Mouse (Mus musculus): ENCODE measurements around the gene Umad1.

The Umad1 gene

DNA sequence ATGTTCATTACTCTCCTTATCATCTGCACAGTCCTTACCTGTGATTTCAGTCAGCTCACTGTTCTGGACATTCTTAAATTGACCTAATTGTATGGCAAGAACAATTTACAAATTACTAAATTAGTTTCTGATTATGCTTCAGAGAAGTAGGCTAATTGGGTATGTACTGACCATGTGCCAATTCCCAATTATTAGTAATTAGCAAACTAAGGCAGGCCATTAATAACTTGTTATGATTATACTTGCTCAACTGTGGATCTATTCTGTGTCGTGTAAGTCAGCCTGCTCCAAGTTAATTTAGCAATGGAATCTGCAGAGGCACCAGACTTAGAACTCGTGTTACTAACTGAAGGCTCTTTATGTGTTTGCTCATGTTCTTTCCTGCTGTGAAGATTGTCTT, 114.0 kb downstream of the Umad1 start:
- DNase-seq, result no peak

DNA sequence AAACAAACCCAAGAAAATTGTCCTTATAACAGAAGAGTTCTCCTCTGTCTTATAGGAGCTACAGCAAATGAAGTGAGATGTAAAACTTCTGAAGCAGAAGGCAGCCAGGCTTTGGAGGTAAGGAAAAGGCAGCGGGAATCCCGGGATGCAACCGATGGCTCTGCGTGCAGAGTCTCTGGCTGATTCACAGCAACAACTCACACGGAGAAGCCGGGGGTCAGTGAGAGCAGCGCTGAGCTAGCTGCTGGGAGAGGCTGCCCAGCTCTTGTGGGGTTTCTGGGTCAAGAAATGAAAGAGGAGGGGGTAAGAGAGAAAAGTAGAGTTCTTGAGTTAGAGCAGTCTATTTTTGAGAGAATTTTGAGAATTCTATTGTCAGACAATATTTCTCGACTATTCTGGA, 114.8 kb downstream of the Umad1 start:
- DNase-seq, result no peak

DNA sequence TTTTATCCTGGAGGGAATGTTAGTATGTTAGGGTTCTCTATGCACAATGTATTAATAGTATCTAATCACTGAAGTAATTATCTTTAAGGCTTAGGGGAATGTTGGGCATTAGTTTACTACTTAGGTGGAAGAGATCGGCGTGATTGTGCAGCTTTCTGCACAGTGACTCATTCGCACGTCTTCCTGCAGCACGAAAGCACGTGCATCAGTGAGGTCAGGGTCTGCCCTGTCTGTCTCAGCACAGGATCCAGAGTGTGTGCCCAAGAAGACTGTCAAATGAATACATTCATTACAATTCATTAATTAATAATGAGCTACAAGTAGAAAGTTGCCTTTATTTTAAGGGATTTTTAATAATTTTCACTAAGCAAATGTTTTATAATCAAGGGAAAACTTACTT, 115.2 kb downstream of the Umad1 start:
- no peak for DNase-seq

DNA sequence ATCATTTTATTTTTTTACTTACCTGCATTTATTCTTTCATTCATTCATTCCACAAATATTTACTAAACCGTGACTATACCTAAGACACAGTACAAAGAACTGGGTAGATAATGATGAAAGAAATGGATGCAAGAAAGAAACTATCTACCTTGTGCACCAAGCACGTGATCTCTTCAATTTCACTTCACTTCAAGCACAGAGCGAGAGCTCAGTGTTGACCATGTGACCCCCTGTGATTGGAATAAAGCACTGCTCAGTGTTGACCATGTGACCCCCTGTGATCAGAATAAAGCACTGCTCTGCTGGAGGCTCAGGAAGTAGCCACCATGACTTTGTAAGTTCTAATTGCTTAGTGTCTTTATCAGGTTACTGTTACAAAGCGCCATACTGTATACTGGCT, 115.6 kb downstream of the Umad1 start:
- DNase-seq, result no peak

DNA sequence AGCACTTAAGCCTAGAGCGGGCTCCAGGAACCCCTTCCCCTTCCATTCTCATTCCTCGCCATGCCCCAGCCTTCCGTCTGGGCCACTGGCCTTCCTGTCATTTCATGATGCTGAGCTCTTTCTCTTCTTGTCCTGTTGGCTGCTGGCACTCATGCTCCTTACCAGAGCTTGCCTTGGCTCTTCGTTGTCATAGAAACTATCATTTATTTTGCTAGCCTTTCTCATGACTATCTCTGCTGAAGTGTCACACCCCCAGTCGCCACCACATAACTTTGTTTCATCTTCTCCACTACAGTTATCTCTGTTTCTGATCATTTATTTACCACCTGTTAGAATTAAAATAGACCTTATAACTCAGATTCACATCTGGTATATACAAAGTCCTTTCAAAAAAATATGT, 117.3 kb downstream of the Umad1 start:
- DNase-seq, result no peak

DNA sequence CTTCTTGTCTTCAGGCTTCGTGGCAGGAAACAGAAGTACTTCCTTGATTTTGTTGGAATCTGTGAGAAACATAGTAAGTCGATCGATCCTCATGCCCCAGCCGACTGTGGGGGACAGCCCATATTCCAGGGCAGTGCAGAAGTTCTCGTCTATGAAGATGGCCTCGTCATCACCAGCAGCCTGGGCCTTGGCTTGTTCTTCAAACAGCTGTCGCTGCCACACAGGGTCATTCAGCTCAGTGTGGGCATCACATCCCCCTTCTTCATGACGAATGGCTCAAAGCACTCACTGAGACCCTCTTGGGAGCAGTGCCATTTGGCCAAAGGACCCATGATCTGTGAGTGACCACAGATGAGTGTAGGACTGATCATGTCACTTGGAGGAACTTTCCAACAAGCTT, 118.6 kb downstream of the Umad1 start:
- no peak for DNase-seq

DNA sequence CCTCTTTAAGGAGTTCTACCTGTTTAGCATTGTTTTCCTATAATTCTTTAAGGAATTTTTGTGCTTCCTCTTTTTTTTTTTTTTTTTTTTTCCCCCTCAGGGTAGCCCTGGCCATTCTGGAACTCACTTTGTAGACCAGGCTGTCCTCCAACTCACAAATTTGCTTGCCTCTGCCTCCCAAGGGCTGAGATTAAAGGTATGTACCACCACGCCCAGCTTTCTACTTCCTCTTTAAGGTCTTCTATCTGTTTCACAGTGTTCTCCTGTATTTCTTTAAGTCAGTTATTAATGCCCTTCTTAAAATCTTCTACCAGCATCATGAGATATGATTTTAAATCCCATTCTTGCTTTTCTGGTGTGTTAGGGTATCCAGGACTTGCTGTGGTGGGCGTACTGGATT, 130.2 kb downstream of the Umad1 start:
- no peak for DNase-seq

DNA sequence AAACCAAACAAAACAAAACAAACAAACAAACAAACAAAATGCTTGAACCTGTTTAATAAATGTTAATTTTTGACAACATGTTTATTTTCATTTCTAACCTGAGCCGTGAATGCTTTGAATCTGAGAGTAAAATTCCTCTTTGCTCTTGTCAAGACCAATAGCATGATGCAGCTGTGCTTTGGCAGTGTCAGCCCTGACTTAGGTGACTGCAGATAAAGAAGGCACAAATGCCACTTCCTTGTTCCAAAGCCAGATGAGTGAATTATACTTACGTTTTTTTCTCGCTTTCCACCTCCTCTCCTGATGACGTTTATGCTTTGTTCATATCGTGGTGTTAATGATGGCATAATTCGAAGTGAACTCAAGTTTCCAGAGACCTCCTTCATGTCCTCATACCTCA, 131.2 kb downstream of the Umad1 start:
- DNase-seq, result no peak

DNA sequence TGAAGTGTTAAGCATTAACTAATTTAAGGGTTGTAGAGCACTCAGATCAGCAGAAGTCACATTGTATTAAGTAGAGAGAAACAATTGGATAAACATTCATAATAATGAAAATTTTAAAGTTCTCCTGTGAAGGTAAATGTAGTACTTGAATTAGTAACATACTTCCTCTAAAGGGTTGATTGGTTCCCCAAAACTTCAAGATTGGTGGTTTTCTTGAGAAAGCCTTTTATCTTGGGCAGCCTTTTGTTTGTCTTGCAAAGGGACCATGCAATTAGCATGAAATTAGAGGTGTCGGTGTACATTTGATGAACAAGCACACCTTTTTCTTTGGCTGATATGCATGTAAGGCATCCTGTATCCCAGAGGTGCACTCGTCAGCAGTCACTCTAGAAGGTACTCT, 131.8 kb downstream of the Umad1 start:
- DNase-seq, result no peak

DNA sequence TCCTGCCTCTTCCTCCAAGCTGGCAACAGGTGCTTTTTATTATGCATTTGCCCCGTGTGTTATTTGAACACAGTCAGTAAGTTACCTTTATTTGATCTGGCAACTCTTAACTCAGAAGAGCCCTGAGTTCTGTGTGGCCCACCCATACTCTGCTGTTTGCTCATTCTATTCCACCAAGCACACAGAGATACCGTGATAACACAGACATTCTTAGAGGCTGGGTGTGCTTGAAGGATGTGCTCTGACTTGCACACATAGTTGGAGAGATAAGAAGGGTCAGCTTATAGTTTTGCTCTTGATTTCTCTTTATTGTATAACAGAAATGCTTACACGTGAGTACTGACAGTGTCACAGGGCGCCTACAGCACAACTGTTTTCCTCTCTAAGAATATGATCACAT, 133.9 kb downstream of the Umad1 start:
- DNase-seq, result no peak

DNA sequence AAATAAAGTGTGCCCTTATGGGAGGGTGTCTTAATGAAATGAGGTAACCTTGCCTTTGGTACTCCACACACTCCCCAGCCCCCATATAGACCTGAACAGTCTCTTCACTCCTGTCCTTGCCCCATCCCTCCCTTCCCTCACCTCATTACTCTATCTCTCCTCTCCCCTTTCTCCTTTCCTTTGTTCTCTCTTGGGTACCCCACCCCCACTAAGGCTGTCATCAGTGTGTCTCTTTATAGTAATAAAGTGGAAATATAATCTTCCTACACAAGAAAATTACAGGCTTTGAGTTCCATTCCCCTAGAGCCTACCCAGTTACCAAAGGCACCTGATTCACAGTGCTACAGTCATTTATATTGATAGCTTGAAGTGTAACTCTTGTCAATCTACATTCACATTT, 135.0 kb downstream of the Umad1 start:
- DNase-seq, result no peak

DNA sequence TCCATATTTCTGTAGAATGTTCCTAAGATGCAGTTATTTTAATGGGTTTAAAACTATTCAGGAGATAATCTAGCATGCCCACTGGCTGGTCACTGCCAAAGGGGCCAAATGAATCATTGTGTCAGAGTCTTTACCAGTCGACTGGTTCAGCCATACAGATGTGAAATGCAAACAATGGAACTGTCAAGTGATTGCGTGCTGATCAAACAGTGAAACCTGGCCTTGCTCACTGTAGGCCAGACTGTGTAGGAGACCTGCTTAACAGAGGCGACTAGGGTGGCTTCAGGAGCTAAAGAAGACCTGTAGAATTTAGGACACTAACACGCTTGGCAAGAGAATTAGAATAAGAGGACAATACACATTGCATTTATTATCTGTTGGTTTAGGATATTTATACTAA, 136.0 kb downstream of the Umad1 start:
- DNase-seq, result no peak

DNA sequence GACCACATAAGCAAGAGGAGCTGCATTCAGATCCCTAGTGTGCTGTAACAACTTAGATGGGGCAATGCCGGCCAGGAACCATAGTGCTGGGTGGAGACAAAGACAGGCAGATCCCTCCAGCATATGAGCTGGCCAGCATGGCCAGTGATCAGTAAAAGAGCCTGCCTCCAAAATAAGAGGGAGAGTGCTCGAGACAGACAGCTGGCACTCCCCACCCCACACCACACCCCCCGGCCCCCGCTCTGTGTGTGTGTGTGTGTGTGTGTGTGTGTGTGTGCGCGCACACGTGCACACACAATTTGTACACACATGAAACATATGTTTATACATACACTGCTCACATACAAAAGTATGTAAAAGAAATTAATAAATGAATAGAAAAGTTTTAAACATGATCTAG, 138.2 kb downstream of the Umad1 start:
- no peak for DNase-seq

DNA sequence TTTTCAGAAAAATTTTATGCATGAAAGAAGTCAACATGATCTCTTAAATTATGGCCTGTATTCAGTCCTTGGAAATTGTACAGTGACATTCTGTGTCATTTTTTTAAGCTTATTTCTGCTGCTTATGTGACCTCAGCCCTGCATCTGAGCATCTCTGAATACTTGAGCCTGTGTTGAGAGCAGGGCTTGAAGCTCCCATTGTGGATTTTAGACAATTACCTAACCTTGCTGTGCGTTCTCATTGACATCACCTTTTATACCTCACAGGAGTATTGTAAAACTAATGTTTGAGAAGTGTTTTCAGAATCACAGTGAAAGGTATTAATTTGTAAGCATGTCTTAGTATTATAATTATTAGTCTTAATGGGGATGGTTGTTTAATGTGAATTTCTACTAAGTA, 140.6 kb downstream of the Umad1 start:
- DNase-seq, result no peak

DNA sequence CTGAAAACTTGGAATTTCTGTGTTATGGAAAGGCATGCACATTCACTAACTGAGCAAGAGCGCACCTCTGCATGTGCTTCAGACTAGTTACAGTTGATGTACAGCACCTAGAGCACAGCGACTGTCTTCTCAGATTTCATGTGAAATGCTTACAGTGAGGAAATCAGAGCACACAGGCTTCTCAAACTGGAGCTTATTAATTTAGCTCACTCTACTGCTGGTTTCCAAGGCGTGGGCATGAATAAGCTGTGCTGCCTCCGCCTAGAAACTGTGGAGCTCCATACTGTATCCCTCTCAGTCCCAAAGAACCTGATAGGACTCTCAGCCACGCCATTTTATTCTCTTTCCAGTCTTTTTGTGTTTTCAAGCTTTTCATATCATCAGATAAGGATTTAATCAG, 144.0 kb downstream of the Umad1 start:
- DNase-seq, result no peak

DNA sequence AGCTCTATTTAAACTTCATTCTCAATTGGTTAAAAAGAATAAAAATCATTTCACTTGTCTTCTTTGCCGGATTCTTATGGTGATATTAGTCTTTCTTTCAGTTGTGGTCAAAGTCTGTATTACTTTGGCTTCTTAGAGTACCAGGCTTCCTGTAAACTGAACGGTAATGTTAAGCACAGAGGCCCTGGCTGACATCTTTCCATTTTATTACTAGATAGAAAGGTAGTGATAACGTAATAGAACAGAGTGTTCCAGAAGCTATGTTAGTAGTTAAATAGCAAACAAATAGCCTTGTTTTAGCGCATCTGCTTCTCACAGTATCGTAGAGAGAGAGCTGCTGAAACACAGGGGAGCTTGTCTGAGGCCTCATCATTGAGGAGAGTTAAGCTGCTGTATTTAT, 146.8 kb downstream of the Umad1 start:
- no peak for DNase-seq

DNA sequence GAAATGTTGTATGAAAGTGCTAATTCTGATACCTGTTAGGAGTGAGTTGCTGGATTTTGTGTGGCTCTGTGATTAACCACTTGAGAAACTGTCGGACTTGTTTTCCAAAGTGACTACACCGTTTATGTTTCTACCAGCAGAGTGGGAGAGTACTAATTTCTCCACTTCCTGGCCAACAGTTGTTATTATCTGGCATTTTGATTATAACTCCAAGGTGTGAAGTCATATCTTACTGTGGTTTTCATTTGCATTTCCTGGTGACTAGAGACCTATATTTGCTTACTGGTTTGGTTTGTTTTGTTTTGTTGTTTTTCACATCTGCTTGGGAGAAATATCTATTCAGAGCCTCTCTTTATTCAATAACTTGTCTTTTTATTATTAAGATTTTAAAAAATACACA, 149.2 kb downstream of the Umad1 start:
- DNase-seq, result no peak

DNA sequence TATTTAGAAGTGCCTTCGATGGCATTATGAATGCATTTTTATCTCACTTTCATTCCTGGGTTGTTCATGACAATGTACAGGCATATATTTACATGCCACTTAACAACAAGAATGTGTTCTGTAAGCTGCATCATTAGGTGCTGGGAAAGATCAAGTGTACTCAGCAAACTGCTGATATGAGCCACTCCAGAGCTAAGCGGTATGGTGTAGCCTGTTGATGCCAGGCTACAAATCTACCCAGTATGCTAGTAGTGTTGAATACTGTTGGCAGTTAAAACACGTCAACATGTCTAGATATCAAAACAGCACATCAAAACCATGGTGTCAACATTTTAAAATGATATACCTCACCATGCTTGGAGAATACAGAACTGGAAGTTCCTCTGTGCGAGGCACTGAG, 150.8 kb downstream of the Umad1 start:
- DNase-seq, result no peak

DNA sequence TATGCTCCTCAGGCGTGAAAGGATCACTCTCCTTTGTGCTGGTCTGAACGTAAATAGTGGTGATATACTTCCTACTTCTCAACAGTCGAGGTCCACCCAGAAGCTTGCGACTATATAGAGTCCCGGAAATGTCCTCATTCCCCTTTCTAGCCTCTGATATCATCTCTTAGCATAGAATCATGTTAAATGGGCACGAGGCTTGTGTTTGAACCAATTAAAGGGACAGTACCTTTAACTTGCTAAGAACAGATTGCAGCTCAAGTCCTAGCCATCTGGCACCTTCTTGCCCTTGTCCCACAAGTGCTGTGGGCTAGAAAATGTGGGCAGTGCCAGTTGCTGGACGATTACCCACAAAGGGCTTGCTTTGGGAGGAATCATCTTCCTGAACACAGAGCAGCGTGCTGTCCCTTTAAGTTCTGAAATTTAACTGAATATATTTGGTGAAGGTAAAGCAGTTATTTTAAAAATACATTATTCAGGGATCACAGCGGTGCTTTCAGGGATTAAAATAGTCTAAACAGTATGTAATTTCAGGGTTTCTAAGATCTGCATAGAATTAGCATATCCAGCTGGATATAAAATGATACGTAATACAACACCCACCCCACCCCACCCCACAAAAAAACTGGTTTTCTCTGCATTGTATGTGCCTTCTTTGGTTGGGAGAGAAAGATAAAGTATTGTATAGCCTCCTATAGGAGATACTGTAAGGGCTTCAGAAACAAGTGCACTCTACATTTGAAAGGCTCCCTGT, 153.9 kb downstream of the Umad1 start:
- no peak for DNase-seq

DNA sequence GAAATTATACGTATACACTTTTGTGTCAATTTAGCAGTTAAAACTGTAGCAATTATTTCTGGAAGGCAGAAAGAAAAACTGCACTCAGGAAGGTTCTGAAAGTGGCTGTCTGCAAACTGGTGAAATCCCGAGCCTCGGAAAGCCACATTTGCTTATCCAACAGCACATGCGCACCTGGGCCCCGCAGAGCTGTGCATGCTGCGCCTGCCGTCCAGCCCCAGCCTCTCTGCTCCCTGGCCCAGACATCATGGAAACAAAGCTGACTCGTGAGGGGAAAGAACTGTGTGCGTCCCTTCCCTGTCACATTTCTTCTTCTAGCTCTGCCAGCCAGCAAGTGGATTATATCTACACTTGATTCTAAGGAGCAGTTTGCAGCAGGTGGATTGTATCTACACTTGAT, 154.9 kb downstream of the Umad1 start:
- DNase-seq, result peak; percentile 18

DNA sequence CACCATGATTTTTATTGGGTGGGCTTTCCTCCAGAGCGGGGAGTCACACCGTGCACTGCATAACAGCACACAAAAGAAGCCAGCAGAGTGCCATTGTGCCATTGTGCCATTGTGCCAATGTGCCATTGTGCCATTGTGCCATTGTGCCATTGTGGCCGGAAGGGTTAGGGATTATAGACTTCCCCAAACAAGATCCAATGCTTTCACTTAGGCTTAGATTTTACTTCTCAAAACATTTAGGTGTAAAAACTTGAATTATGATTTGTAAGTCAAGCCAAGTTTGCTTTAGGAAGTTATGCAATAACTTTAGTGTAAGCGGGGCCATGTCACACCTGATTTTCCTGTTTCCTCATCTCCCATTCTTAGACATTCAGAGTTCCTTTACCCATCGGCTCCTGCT, 156.7 kb downstream of the Umad1 start:
- no peak for DNase-seq

DNA sequence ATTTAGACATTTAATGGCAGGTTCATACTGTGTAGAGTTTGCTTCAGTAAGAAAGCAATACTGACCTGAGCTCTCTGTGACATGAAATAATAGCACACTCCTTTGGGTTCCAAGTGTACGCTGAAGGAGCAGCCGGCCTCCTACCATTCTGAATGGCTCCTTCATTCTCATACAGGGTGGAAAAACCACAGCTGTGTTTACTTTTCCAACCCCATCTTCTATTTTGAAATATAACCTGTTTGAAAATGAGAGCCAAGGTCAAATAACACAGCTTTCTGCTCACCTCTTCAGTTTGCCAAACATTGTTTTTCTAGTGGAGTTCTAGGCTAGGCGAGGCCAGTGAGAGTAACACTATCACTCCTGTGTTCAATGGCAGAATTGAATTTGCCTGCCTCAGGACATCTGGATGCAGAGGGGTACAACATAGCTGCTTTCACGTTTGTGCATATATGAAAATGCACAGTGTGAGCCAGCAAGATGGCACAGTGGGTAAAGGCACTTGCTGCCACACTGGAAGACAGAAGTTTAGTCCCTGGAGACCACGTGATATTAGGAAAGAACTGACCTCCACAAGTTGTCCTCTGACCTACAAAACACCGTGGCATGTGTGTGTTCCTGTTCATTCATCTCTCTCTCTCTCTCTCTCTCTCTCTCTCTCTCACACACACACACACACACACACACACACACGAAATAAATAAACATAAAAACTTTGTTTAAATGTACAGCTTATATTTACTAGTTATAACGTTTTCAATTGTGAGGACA, 157.9 kb downstream of the Umad1 start:
- no peak for DNase-seq

DNA sequence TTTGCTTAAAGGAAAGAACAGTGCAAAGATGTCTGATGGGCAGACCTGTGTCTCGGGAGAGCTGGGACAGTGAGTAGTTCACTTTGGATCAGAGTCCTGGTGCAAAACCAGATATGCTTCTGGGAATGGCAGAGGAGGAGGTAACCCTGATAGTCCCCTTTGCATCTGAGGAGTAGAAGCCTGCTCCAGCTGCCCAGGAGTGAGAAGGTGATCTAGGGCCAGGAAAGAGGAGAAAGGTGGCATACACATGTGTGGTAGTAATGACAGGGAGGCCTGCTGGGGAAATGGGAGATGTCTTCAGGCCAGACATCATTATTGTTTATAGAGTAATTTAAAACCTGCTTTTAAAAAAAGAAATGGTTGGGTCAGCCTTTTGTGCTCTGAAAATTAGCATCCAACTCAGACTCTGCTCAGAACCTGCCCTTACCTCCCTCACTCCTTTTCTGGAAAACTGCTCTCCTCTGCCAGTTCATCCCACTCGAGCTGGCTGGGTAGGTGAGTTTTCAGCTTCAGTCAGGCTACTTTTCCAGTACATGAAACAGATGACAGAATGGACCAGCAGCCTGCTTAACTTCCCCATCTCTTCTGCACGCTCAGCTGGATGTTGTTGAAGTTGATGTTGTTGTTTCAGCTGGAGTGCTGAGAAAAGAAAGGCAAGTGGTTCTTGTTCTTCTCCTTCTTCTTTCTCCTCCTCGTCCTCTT, 160.5 kb downstream of the Umad1 start:
- DNase-seq, result no peak

DNA sequence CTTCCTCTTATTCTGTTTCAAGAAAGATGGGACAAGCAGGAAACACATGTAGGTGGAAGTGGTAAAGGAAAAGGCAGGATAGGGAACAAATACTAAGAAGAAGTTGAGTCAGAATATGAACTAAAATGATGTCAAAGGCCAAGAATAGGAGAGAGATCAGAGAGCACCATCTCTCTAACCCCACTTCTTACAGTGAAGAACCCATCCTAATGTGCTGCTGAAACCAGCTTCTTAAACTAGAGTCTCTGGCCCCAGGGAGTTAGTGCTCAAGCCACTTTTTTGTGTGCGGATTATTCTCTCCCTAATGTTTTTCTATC, 161.1 kb downstream of the Umad1 start:
- no peak for DNase-seq
